Mouse (Mus musculus) splenic B cell, adult 2 months (primary cell): ENCODE measurements at regions not wholly inside any gene's neighbourhood (a gene's known extent, or its start where the extent isn't known, plus 50 kb on each side); places are given as distances from the start of the nearest gene placed in this dataset.

Source experiments
- DNase-seq: peaks from one replicate; pipeline ENCODE4 v3.0.0-alpha.2; 2011; ENCODE audit warnings: low read depth, low spot score
- H3K27me3 ChIP-seq: 2 replicates; pipeline ENCODE4 v1.6.1; 2012; ENCODE audit warnings: mild to moderate bottlenecking, low read length, moderate library complexity, mixed read lengths; ENCODE audit not compliant: control insufficient read depth, poor library complexity, insufficient read depth, severe bottlenecking
- H3K36me3 ChIP-seq: 2 replicates; pipeline ENCODE4 v1.6.1; 2012; ENCODE audit warnings: mild to moderate bottlenecking, low read length, moderate library complexity, mixed read lengths; ENCODE audit not compliant: control insufficient read depth, poor library complexity, insufficient read depth, severe bottlenecking

GRCm38 (mm10) chr3:35294771-35295170 is 459.1 kb upstream of the Atp11b start:
- Histone ChIP-seq H3K27me3 (no peaks in the 10 kb centered on the region), H3K36me3 (no peaks in the 10 kb centered on the region)
- no peak for DNase-seq

- Histone ChIP-seq H3K36me3 (no peaks in the 10 kb centered on the region), H3K27me3 (no peaks in the 10 kb centered on the region)
- no peak for DNase-seq
These were observed 458.2 kb upstream of the Atp11b start for GRCm38 (mm10) chr3:35295746-35296145.

- H3K36me3 ChIP-seq: no peaks in the 10 kb centered on the region
These were observed 454.9 kb upstream of the Atp11b start for GRCm38 (mm10) chr3:35299036-35299435.

GRCm38 (mm10) chr3:35306013-35306412 is 447.9 kb upstream of the Atp11b start:
- Histone ChIP-seq H3K27me3 (no peaks in the 10 kb centered on the region), H3K36me3 (no peaks in the 10 kb centered on the region)
- no peak for DNase-seq

More at GRCm38 (mm10) chr3:35299036-35299435, 454.9 kb upstream of the Atp11b start:
- H3K27me3 ChIP-seq: no peaks in the 10 kb centered on the region
- DNase-seq: no peak

- Histone ChIP-seq H3K27me3 (no peaks in the 10 kb centered on the region), H3K36me3 (no peaks in the 10 kb centered on the region)
- no peak for DNase-seq
These were observed 439.7 kb upstream of the Atp11b start for GRCm38 (mm10) chr3:35314177-35314576.

GRCm38 (mm10) chr3:35315162-35315561 is 438.7 kb upstream of the Atp11b start:
- DNase-seq: no peak
- no peaks in the 10 kb centered on the region for H3K27me3 ChIP-seq

GRCm38 (mm10) chr3:35318348-35318747 is 435.6 kb upstream of the Atp11b start:
- DNase-seq: no peak
- no peaks in the 10 kb centered on the region for H3K36me3 ChIP-seq
- H3K27me3 ChIP-seq: no peaks in the 10 kb centered on the region

More at GRCm38 (mm10) chr3:35315162-35315561, 438.7 kb upstream of the Atp11b start:
- H3K36me3 ChIP-seq: no peaks in the 10 kb centered on the region

- DNase-seq: no peak
- no peaks in the 10 kb centered on the region for H3K36me3 ChIP-seq
- H3K27me3 ChIP-seq: no peaks in the 10 kb centered on the region
These were observed 433.0 kb upstream of the Atp11b start for GRCm38 (mm10) chr3:35320844-35321393.

- Histone ChIP-seq H3K36me3 (no peaks in the 10 kb centered on the region), H3K27me3 (no peaks in the 10 kb centered on the region)
- no peak for DNase-seq
These were observed 431.9 kb upstream of the Atp11b start for GRCm38 (mm10) chr3:35321991-35322390.

GRCm38 (mm10) chr3:35322899-35323298 is 431.0 kb upstream of the Atp11b start:
- H3K36me3 ChIP-seq: no peaks in the 10 kb centered on the region
- no peak for DNase-seq

GRCm38 (mm10) chr3:35323450-35324077 is 430.3 kb upstream of the Atp11b start:
- DNase-seq: no peak
- Histone ChIP-seq H3K27me3 (no peaks in the 10 kb centered on the region), H3K36me3 (no peaks in the 10 kb centered on the region)

More at GRCm38 (mm10) chr3:35322899-35323298, 431.0 kb upstream of the Atp11b start:
- H3K27me3 ChIP-seq: no peaks in the 10 kb centered on the region

- H3K36me3 ChIP-seq: no peaks in the 10 kb centered on the region
- H3K27me3 ChIP-seq: no peaks in the 10 kb centered on the region
- DNase-seq: no peak
These were observed 429.7 kb upstream of the Atp11b start for GRCm38 (mm10) chr3:35324186-35324585.

- Histone ChIP-seq H3K27me3 (no peaks in the 10 kb centered on the region), H3K36me3 (no peaks in the 10 kb centered on the region)
- DNase-seq: no peak
These were observed 421.2 kb upstream of the Atp11b start for GRCm38 (mm10) chr3:35332534-35333272.

- DNase-seq: no peak
- Histone ChIP-seq H3K27me3 (no peaks in the 10 kb centered on the region), H3K36me3 (no peaks in the 10 kb centered on the region)
These were observed 419.9 kb upstream of the Atp11b start for GRCm38 (mm10) chr3:35334017-35334416.

- no peaks in the 10 kb centered on the region for H3K27me3 ChIP-seq
- H3K36me3 ChIP-seq: no peaks in the 10 kb centered on the region
- no peak for DNase-seq
These were observed 419.4 kb upstream of the Atp11b start for GRCm38 (mm10) chr3:35334546-35334945.
